Mouse (Mus musculus) small intestine, adult 2 months (tissue): Measurements from ENCODE around the gene Tgif2.
A peak's percentile ranks its signal among the peaks of the same experiment; 100 is the strongest.

ENCODE experiments used
- CTCF ChIP-seq: fragments of 200-500 bp; IDR thresholded peaks from 2 replicates; pipeline ENCODE4 v1.5.1; 2012; ENCODE audit warnings: low read depth, mild to moderate bottlenecking, control low read depth, inconsistent platforms, low read length, moderate library complexity, mixed read lengths; ENCODE audit not compliant: insufficient replicate concordance, insufficient read length; ENCODE audit errors: extremely low read depth
- POLR2A ChIP-seq: fragments of 200-500 bp; IDR thresholded peaks from 2 replicates; pipeline ENCODE4 v1.6.1; 2012; ENCODE audit warnings: low read depth, mild to moderate bottlenecking, control low read depth, inconsistent platforms, low read length, moderate library complexity

GRCm38 (mm10) chr2:156809579-156809978 lies 30.2 kb upstream of the Tgif2 start:
- TF ChIP-seq POLR2A (no peak), CTCF (peak; percentile 73; the same call in 1 of the 2 replicates)
